Mouse (Mus musculus): ENCODE data around the gene AC129217.1. TPM values are rescaled to one million over a fixed set of nuclear protein-coding genes. Genes with fewer than 3 reads are reported as not detected.

The AC129217.1 gene
- not detected in 2 replicates for polyA plus RNA-seq (2015; fragmentation: Nextera tagmentation; extraction: Ambion mirVana)

- Histone ChIP-seq H3K4me2 (ENCODE audit: low read length) (no peak within 1 kb of the TSS), H3K27ac (ENCODE audit: low read depth, low read length) (no peak within 1 kb of the TSS), H3K36me3 (ENCODE audit: control insufficient read depth, insufficient read depth, low read length) (peaks cover 69% of the 10 kb centered on the region), H3K9me3 (ENCODE audit: control insufficient read depth, low read length) (no peaks in the 10 kb centered on the region), H3K4me1 (ENCODE audit: control insufficient read depth, insufficient read depth, low read depth, low read length) (no peaks in the 10 kb centered on the region), H3K9ac (ENCODE audit: low read depth, low read length) (no peak within 1 kb of the TSS), H3K27me3 (replicated peaks; ENCODE audit: control insufficient read depth, insufficient read depth, low read length) (no peaks in the 10 kb centered on the region), H3K4me3 (ENCODE audit: low read length) (no peak within 1 kb of the TSS)
- WGBS = 84% methylated on average over 8 of the region's 8 CpGs
- no peak for ATAC-seq
Observed at GRCm38 (mm10) chr19:8829660-8830059, at the start of gene AC129217.1. Gene AC129217.1, plus strand, starts transcription at chr19:8829773.

GRCm38 (mm10) chr19:8786008-8786781 is 43.4 kb upstream of the AC129217.1 start, which contains the start of gene Taf6l:
Gene Taf6l, minus strand, starts transcription at chr19:8786417.
- H3K9me3 ChIP-seq (ENCODE audit: control insufficient read depth, low read length) = no peaks in the 10 kb centered on the region
- peak within 1 kb of the TSS; percentile 82 for H3K4me2 ChIP-seq (ENCODE audit: low read length)
- H3K27ac ChIP-seq (ENCODE audit: low read depth, low read length) = peak within 1 kb of the TSS; percentile 89
- H3K4me3 ChIP-seq (ENCODE audit: low read length) = peak within 1 kb of the TSS; percentile 83
- peaks cover 18% of the 10 kb centered on the region for H3K36me3 ChIP-seq (ENCODE audit: control insufficient read depth, insufficient read depth, low read length)
- peaks cover 14% of the 10 kb centered on the region for H3K4me1 ChIP-seq (ENCODE audit: control insufficient read depth, insufficient read depth, low read depth, low read length)
- ATAC-seq = peak; percentile 99
- 0% methylated on average over 31 of the region's 32 CpGs for WGBS
- peak within 1 kb of the TSS; percentile 76 for H3K9ac ChIP-seq (ENCODE audit: low read depth, low read length)
- H3K27me3 ChIP-seq (replicated peaks; ENCODE audit: control insufficient read depth, insufficient read depth, low read length) = no peaks in the 10 kb centered on the region

- Histone ChIP-seq H3K9ac (ENCODE audit: low read depth, low read length) (0 out of 2 replicates have a peak overlapping the region, but pooled peaks have one; percentile 9), H3K4me3 (ENCODE audit: low read length) (no peak overlapping the region), H3K36me3 (ENCODE audit: control insufficient read depth, insufficient read depth, low read length) (peaks cover 7% of the 10 kb centered on the region), H3K9me3 (ENCODE audit: control insufficient read depth, low read length) (no peaks in the 10 kb centered on the region), H3K27me3 (replicated peaks; ENCODE audit: control insufficient read depth, insufficient read depth, low read length) (no peaks in the 10 kb centered on the region), H3K4me1 (ENCODE audit: control insufficient read depth, insufficient read depth, low read depth, low read length) (peaks cover 14% of the 10 kb centered on the region), H3K27ac (ENCODE audit: low read depth, low read length) (peak overlapping the region; percentile 55; the same call in 1 of the 2 replicates), H3K4me2 (ENCODE audit: low read length) (no peak overlapping the region)
- ATAC-seq = no peak
- WGBS = 22% methylated on average over 3 of the region's 3 CpGs
Observed at GRCm38 (mm10) chr19:8788521-8788920, 41.1 kb upstream of the AC129217.1 start.

GRCm38 (mm10) chr19:8789171-8789570 is 40.4 kb upstream of the AC129217.1 start:
- no peak overlapping the region for H3K9ac ChIP-seq (ENCODE audit: low read depth, low read length)
- no peaks in the 10 kb centered on the region for H3K9me3 ChIP-seq (ENCODE audit: control insufficient read depth, low read length)
- no peaks in the 10 kb centered on the region for H3K27me3 ChIP-seq (replicated peaks; ENCODE audit: control insufficient read depth, insufficient read depth, low read length)
- H3K4me2 ChIP-seq (ENCODE audit: low read length) = no peak overlapping the region
- 38% methylated on average over 1 of the region's 1 CpGs for WGBS
- no peak overlapping the region for H3K4me3 ChIP-seq (ENCODE audit: low read length)
- H3K36me3 ChIP-seq (ENCODE audit: control insufficient read depth, insufficient read depth, low read length) = peaks cover 12% of the 10 kb centered on the region
- no peak for ATAC-seq
- H3K4me1 ChIP-seq (ENCODE audit: control insufficient read depth, insufficient read depth, low read depth, low read length) = peaks cover 14% of the 10 kb centered on the region
- H3K27ac ChIP-seq (ENCODE audit: low read depth, low read length) = peak overlapping the region; percentile 55

GRCm38 (mm10) chr19:8790171-8790570 is 39.4 kb upstream of the AC129217.1 start:
- Histone ChIP-seq H3K36me3 (ENCODE audit: control insufficient read depth, insufficient read depth, low read length) (peaks cover 18% of the 10 kb centered on the region), H3K9me3 (ENCODE audit: control insufficient read depth, low read length) (no peaks in the 10 kb centered on the region), H3K27me3 (replicated peaks; ENCODE audit: control insufficient read depth, insufficient read depth, low read length) (no peaks in the 10 kb centered on the region), H3K9ac (ENCODE audit: low read depth, low read length) (no peak overlapping the region), H3K4me3 (ENCODE audit: low read length) (no peak overlapping the region), H3K27ac (ENCODE audit: low read depth, low read length) (no peak overlapping the region), H3K4me2 (ENCODE audit: low read length) (no peak overlapping the region), H3K4me1 (ENCODE audit: control insufficient read depth, insufficient read depth, low read depth, low read length) (peaks cover 12% of the 10 kb centered on the region)
- 90% methylated on average over 7 of the region's 7 CpGs for WGBS
- no peak for ATAC-seq

- Histone ChIP-seq H3K4me3 (ENCODE audit: low read length) (peak within 1 kb of the TSS; percentile 88), H3K27me3 (replicated peaks; ENCODE audit: control insufficient read depth, insufficient read depth, low read length) (no peaks in the 10 kb centered on the region), H3K9ac (ENCODE audit: low read depth, low read length) (peak within 1 kb of the TSS; percentile 82), H3K36me3 (ENCODE audit: control insufficient read depth, insufficient read depth, low read length) (peaks cover 15% of the 10 kb centered on the region), H3K4me1 (ENCODE audit: control insufficient read depth, insufficient read depth, low read depth, low read length) (peaks cover 18% of the 10 kb centered on the region), H3K4me2 (ENCODE audit: low read length) (peak within 1 kb of the TSS; percentile 91), H3K9me3 (ENCODE audit: control insufficient read depth, low read length) (no peaks in the 10 kb centered on the region), H3K27ac (ENCODE audit: low read depth, low read length) (peak within 1 kb of the TSS; percentile 78)
- ATAC-seq = peak; percentile 79
- whole genome bisulfite sequencing = 1% methylated on average over 25 of the region's 25 CpGs
Observed at GRCm38 (mm10) chr19:8798264-8798946, 31.2 kb upstream of the AC129217.1 start, which contains the start of gene Polr2g. Gene Polr2g, minus strand, starts transcription at chr19:8798577.

GRCm38 (mm10) chr19:8798947-8799315 is 30.6 kb upstream of the AC129217.1 start:
- peaks cover 11% of the 10 kb centered on the region for H3K36me3 ChIP-seq (ENCODE audit: control insufficient read depth, insufficient read depth, low read length)
- no peak overlapping the region for H3K27ac ChIP-seq (ENCODE audit: low read depth, low read length)
- H3K27me3 ChIP-seq (replicated peaks; ENCODE audit: control insufficient read depth, insufficient read depth, low read length) = no peaks in the 10 kb centered on the region
- peaks cover 22% of the 10 kb centered on the region for H3K4me1 ChIP-seq (ENCODE audit: control insufficient read depth, insufficient read depth, low read depth, low read length)
- H3K4me2 ChIP-seq (ENCODE audit: low read length) = peak overlapping the region; percentile 91
- no peak overlapping the region; the same call in 1 of the 2 replicates for H3K9ac ChIP-seq (ENCODE audit: low read depth, low read length)
- no peak overlapping the region for H3K4me3 ChIP-seq (ENCODE audit: low read length)
- no peaks in the 10 kb centered on the region for H3K9me3 ChIP-seq (ENCODE audit: control insufficient read depth, low read length)
- ATAC-seq = no peak

GRCm38 (mm10) chr19:8802130-8802821 is 27.3 kb upstream of the AC129217.1 start, which contains the start of gene Zbtb3:
Gene Zbtb3, plus strand, starts transcription at chr19:8802555.
- Histone ChIP-seq H3K36me3 (ENCODE audit: control insufficient read depth, insufficient read depth, low read length) (peaks cover 10% of the 10 kb centered on the region; the same call in 1 of the 2 replicates), H3K4me2 (ENCODE audit: low read length) (peak within 1 kb of the TSS; percentile 84), H3K27ac (ENCODE audit: low read depth, low read length) (peak within 1 kb of the TSS; percentile 90), H3K4me3 (ENCODE audit: low read length) (peak within 1 kb of the TSS; percentile 64), H3K4me1 (ENCODE audit: control insufficient read depth, insufficient read depth, low read depth, low read length) (peaks cover 20% of the 10 kb centered on the region), H3K9ac (ENCODE audit: low read depth, low read length) (peak within 1 kb of the TSS; percentile 69), H3K9me3 (ENCODE audit: control insufficient read depth, low read length) (no peaks in the 10 kb centered on the region), H3K27me3 (replicated peaks; ENCODE audit: control insufficient read depth, insufficient read depth, low read length) (no peaks in the 10 kb centered on the region)
- 0% methylated on average over 30 of the region's 30 CpGs for WGBS
- peak; percentile 98 for ATAC-seq

Measured in hindbrain, embryonic 16.5 days (tissue).